Mouse (Mus musculus): Measurements from ENCODE around the gene Apol7c. TPM values are rescaled to one million over a fixed set of nuclear protein-coding genes. Genes with fewer than 3 reads are reported as not detected.

The Apol7c gene
- total and polyA plus RNA-seq, 2 experiments from 2014 or later = not detected

Other genes with a start within 250 kb of the Apol7c start
- 143 and 151 TPM in 2 replicates for gene Rbfox2, start 226.3 kb downstream of the Apol7c start, total RNA-seq (2014; rRNA removed; ENCODE audit: low replicate concordance)
- 47.6 and 49.1 TPM in 2 replicates for gene Rbfox2, start 226.3 kb downstream of the Apol7c start, polyA plus RNA-seq (2015; fragmentation: Nextera tagmentation; extraction: Ambion mirVana)
- 1.3 TPM in 1 of 2 replicates, not detected in the other for gene Apol7a, start 134.2 kb downstream of the Apol7c start, total RNA-seq (2014; rRNA removed; ENCODE audit: low replicate concordance)
- 0.20 and 0.27 TPM in 2 replicates for gene Apol7a, start 134.2 kb downstream of the Apol7c start, polyA plus RNA-seq (2015; fragmentation: Nextera tagmentation; extraction: Ambion mirVana)
- gene Apol9a, start 122.2 kb downstream of the Apol7c start, total RNA-seq (2014; rRNA removed; ENCODE audit: low replicate concordance) = 0.12 TPM in 1 of 2 replicates, not detected in the other
- 0.45 and 0.52 TPM in 2 replicates for gene Apol9a, start 122.2 kb downstream of the Apol7c start, polyA plus RNA-seq (2015; fragmentation: Nextera tagmentation; extraction: Ambion mirVana)
- not detected in 2 replicates for gene Apol7b, start 85.8 kb downstream of the Apol7c start, total RNA-seq (2014; rRNA removed; ENCODE audit: low replicate concordance)
- gene Apol7b, start 85.8 kb downstream of the Apol7c start, polyA plus RNA-seq (2015; fragmentation: Nextera tagmentation; extraction: Ambion mirVana) = not detected in 2 replicates
- not detected in 2 replicates for gene Apol10a, start 56.3 kb downstream of the Apol7c start, total RNA-seq (2014; rRNA removed; ENCODE audit: low replicate concordance)
- gene Apol10a, start 56.3 kb downstream of the Apol7c start, polyA plus RNA-seq (2015; fragmentation: Nextera tagmentation; extraction: Ambion mirVana) = 0.04 TPM in 1 of 2 replicates, not detected in the other
- not detected in 2 replicates for gene Apol11a, start 25.0 kb downstream of the Apol7c start, total RNA-seq (2014; rRNA removed; ENCODE audit: low replicate concordance)
- gene Apol11a, start 25.0 kb downstream of the Apol7c start, polyA plus RNA-seq (2015; fragmentation: Nextera tagmentation; extraction: Ambion mirVana) = not detected in 2 replicates
- gene 1700025B11Rik, start 28.6 kb upstream of the Apol7c start, total RNA-seq (2014; rRNA removed; ENCODE audit: low replicate concordance) = not detected in 2 replicates
- gene 1700025B11Rik, start 28.6 kb upstream of the Apol7c start, polyA plus RNA-seq (2015; fragmentation: Nextera tagmentation; extraction: Ambion mirVana) = not detected in 2 replicates
- gene Apol10b, start 62.8 kb upstream of the Apol7c start, total RNA-seq (2014; rRNA removed; ENCODE audit: low replicate concordance) = not detected in 2 replicates
- 0.11 TPM in 1 of 2 replicates, not detected in the other for gene Apol10b, start 62.8 kb upstream of the Apol7c start, polyA plus RNA-seq (2015; fragmentation: Nextera tagmentation; extraction: Ambion mirVana)
- not detected in 2 replicates for gene Gm36245, start 65.9 kb upstream of the Apol7c start, total RNA-seq (2014; rRNA removed; ENCODE audit: low replicate concordance)
- gene Gm36245, start 65.9 kb upstream of the Apol7c start, polyA plus RNA-seq (2015; fragmentation: Nextera tagmentation; extraction: Ambion mirVana) = not detected in 2 replicates
- gene Apol11b, start 110.0 kb upstream of the Apol7c start, total RNA-seq (2014; rRNA removed; ENCODE audit: low replicate concordance) = 0.50 TPM in 1 of 2 replicates, not detected in the other
- gene Apol11b, start 110.0 kb upstream of the Apol7c start, polyA plus RNA-seq (2015; fragmentation: Nextera tagmentation; extraction: Ambion mirVana) = 0.05 and 0.18 TPM in 2 replicates
- not detected in 2 replicates for gene Apol7e, start 165.5 kb upstream of the Apol7c start, total RNA-seq (2014; rRNA removed; ENCODE audit: low replicate concordance)
- gene Apol7e, start 165.5 kb upstream of the Apol7c start, polyA plus RNA-seq (2015; fragmentation: Nextera tagmentation; extraction: Ambion mirVana) = not detected in 2 replicates
- gene Apol9b, start 195.7 kb upstream of the Apol7c start, total RNA-seq (2014; rRNA removed; ENCODE audit: low replicate concordance) = 0.23 and 0.81 TPM in 2 replicates
- gene Apol9b, start 195.7 kb upstream of the Apol7c start, polyA plus RNA-seq (2015; fragmentation: Nextera tagmentation; extraction: Ambion mirVana) = 0.14 and 0.30 TPM in 2 replicates
- 0.46 TPM in 1 of 2 replicates, not detected in the other for gene Apol8, start 223.7 kb upstream of the Apol7c start, total RNA-seq (2014; rRNA removed; ENCODE audit: low replicate concordance)
- 0.04 TPM in 1 of 2 replicates, not detected in the other for gene Apol8, start 223.7 kb upstream of the Apol7c start, polyA plus RNA-seq (2015; fragmentation: Nextera tagmentation; extraction: Ambion mirVana)